Mouse (Mus musculus): ENCODE measurements around the gene Ctsh. TPM values are rescaled to one million over a fixed set of nuclear protein-coding genes. Genes with fewer than 3 reads are reported as not detected.
"Not testable (repeated sequence)": the region's sequence is repeated elsewhere in the genome, so short reads cannot be mapped to it uniquely, and the experiment has no call there.

The Ctsh gene
- total and polyA plus RNA-seq, 2 experiments, result 109 to 551 TPM

DNA sequence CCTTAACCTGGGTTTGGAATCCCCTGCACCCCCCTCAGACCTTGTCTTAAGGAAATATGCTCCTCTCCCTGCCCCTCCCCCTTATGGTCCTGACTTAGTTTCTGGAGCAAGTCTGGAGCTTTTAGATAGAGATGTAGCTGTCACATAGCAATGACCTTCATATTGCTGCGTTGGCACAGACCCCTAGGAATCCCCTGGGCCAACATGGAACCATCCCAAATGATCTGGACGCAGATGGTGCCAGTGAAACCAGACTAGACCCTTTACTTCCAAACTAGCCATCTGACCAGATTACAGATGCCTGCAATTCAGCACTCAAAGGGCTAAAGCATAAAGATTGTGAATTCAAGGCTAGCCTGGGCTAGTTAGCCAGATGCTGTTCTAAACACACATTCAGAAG, 2.8 kb downstream of the Ctsh start:
- Histone ChIP-seq H3K4me3 (ENCODE audit: insufficient read depth, low read depth, low read length) (no peak overlapping the region), H3K27ac (replicated peaks; ENCODE audit: insufficient read depth, low read depth, low read length) (no peak overlapping the region; the same call in 1 of the 2 replicates), H3K4me1 (ENCODE audit: control insufficient read depth, insufficient read depth, low read length) (peaks cover 4% of the 10 kb centered on the region), H3K36me3 (ENCODE audit: control insufficient read depth, insufficient read depth, low read length) (peaks cover 11% of the 10 kb centered on the region; the same call in 1 of the 2 replicates), H3K9ac (ENCODE audit: low read depth, low read length) (0 out of 2 replicates have a peak overlapping the region, but pooled peaks have one; percentile 15), H3K79me2 (ENCODE audit: control insufficient read depth, insufficient read depth, low read length) (peaks cover 15% of the 10 kb centered on the region), H3K27me3 (ENCODE audit: control insufficient read depth, insufficient read depth, low read length) (no peaks in the 10 kb centered on the region)
- no peak for TF ChIP-seq POLR2A (IDR thresholded peaks at IDR 0.05; ENCODE audit: extremely low read depth, insufficient read depth, low read length)
- no peak for TF ChIP-seq CTCF (IDR thresholded peaks at IDR 0.05; ENCODE audit: low read depth, low read length)
- WGBS, result 52% methylated on average over 2 of the region's 2 CpGs
- DNase-seq (ENCODE audit: extremely low read depth, low read depth, low spot score), result no peak

DNA sequence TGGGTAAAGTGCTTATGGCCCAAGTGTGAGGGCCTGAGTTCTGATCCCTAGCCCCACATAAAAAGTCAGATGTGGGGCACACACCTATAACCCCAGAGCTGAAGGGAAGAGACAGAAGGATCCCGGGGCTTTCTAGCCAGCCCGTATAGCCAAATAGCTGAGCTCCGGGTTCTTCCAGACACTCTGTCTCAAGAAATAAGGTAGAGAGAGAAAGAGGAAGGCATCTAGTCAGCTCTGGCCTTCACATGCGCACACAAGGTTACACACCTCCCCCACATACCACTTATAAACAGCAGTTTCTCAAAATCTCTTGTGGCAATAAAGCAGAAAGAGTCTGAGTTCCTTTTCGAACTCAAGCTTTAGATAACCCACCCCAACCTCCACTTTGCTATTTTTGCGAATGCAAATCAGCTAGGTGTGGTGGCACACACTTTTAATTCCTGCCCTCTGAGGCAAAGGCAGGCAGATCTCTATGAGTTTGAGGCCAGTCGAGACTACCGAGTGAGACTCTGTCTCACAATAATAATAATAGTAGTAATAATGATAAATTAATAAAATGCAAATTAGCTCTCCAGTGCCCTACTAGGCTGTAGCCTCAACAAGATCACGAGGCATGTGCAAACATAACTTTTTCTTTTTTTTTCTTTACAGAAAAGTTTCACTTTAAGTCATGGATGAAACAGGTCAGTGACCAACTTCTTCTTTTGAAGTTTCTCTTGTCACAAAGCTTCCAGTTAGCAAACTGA, 6.0 kb downstream of the Ctsh start:
- Histone ChIP-seq H3K4me1 (ENCODE audit: control insufficient read depth, insufficient read depth, low read length) (peaks cover 4% of the 10 kb centered on the region), H3K4me3 (ENCODE audit: insufficient read depth, low read depth, low read length) (no peak overlapping the region), H3K27ac (replicated peaks; ENCODE audit: insufficient read depth, low read depth, low read length) (peak overlapping the region; percentile 56; the same call in 1 of the 2 replicates), H3K79me2 (ENCODE audit: control insufficient read depth, insufficient read depth, low read length) (peaks cover 15% of the 10 kb centered on the region), H3K36me3 (ENCODE audit: control insufficient read depth, insufficient read depth, low read length) (peaks cover 38% of the 10 kb centered on the region), H3K9ac (ENCODE audit: low read depth, low read length) (no peak overlapping the region), H3K27me3 (ENCODE audit: control insufficient read depth, insufficient read depth, low read length) (no peaks in the 10 kb centered on the region)
- 74% methylated on average over 9 of the region's 9 CpGs for WGBS
- peak; percentile 32 for DNase-seq (ENCODE audit: extremely low read depth, low read depth, low spot score)
- TF ChIP-seq CTCF (IDR thresholded peaks at IDR 0.05; ENCODE audit: low read depth, low read length) (no peak), POLR2A (IDR thresholded peaks at IDR 0.05; ENCODE audit: extremely low read depth, insufficient read depth, low read length) (no peak)

DNA sequence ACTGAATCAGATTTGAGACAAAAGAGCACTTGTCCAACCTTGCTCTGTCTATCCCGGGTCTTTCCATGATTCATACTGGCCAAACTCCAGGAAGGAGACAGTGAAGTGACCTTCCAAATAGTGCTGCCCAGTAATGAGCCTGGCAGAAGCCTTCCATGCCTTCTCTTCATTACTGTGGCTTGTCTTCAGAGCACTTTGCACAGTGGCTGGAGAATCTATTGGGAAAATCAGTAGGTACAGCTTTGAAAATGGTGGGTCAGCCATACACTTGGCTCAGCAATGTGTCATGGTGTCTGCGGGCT, 6.6 kb downstream of the Ctsh start:
- no peak for DNase-seq (ENCODE audit: extremely low read depth, low read depth, low spot score)
- peaks cover 15% of the 10 kb centered on the region for H3K79me2 ChIP-seq (ENCODE audit: control insufficient read depth, insufficient read depth, low read length)
- peaks cover 4% of the 10 kb centered on the region for H3K4me1 ChIP-seq (ENCODE audit: control insufficient read depth, insufficient read depth, low read length)
- WGBS, result 52% methylated on average over 2 of the region's 2 CpGs
- TF ChIP-seq POLR2A (IDR thresholded peaks at IDR 0.05; ENCODE audit: extremely low read depth, insufficient read depth, low read length) (no peak), CTCF (IDR thresholded peaks at IDR 0.05; ENCODE audit: low read depth, low read length) (no peak)
- H3K4me3 ChIP-seq (ENCODE audit: insufficient read depth, low read depth, low read length), result no peak overlapping the region
- H3K27me3 ChIP-seq (ENCODE audit: control insufficient read depth, insufficient read depth, low read length), result no peaks in the 10 kb centered on the region
- H3K27ac ChIP-seq (replicated peaks; ENCODE audit: insufficient read depth, low read depth, low read length), result no peak overlapping the region
- no peak overlapping the region for H3K9ac ChIP-seq (ENCODE audit: low read depth, low read length)
- peaks cover 43% of the 10 kb centered on the region for H3K36me3 ChIP-seq (ENCODE audit: control insufficient read depth, insufficient read depth, low read length)

DNA sequence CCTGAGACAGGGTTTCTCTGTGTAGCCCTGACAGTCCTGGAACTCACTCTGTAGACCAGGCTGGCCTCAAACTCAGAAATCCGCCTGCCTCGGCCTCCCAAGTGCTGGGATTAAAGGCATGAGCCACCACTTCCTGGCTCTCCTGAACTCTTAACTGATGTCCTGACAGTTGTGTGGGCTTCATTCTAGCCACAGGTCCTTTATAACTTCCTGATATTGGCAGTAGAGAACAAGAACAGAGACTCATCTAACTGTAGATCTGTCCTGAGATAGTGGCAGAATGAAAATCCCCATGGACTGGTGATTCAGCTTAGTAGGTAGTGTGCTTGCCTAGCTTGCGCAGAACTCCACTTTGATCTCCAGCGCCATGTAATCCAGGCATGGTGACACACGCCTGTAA, 7.0 kb downstream of the Ctsh start:
- H3K4me3 ChIP-seq (ENCODE audit: insufficient read depth, low read depth, low read length); DNase-seq (ENCODE audit: extremely low read depth, low read depth, low spot score); H3K4me1 ChIP-seq (ENCODE audit: control insufficient read depth, insufficient read depth, low read length); H3K9ac ChIP-seq (ENCODE audit: low read depth, low read length); H3K27me3 ChIP-seq (ENCODE audit: control insufficient read depth, insufficient read depth, low read length); H3K27ac ChIP-seq (replicated peaks; ENCODE audit: insufficient read depth, low read depth, low read length): not testable (repeated sequence)
- H3K79me2 ChIP-seq (ENCODE audit: control insufficient read depth, insufficient read depth, low read length), result peaks cover 15% of the 10 kb centered on the region
- 91% methylated on average over 5 of the region's 5 CpGs for WGBS
- peaks cover 47% of the 10 kb centered on the region for H3K36me3 ChIP-seq (ENCODE audit: control insufficient read depth, insufficient read depth, low read length)

DNA sequence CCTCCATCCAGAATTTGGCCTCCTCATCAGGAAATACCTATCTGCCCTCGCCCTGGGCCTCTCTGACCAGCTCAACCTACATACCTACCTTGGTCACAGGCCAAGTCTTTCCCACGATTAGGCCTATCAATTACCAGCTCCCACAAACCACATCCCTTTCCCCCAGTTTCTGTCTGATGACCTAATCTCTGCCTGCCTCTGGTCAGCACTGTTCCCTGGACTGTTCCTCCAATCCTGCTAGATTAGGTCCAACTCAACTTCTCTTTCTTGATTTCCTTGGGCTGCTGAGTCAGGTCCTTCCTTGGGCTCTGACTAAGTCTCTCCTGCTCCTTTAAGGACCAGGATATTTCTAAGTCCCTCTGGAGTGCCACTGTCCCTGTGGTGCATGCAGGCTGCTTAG, 13.4 kb downstream of the Ctsh start:
- Histone ChIP-seq H3K27ac (replicated peaks; ENCODE audit: insufficient read depth, low read depth, low read length) (no peak overlapping the region), H3K79me2 (ENCODE audit: control insufficient read depth, insufficient read depth, low read length) (no peaks in the 10 kb centered on the region), H3K36me3 (ENCODE audit: control insufficient read depth, insufficient read depth, low read length) (peaks cover 58% of the 10 kb centered on the region), H3K4me3 (ENCODE audit: insufficient read depth, low read depth, low read length) (no peak overlapping the region), H3K9ac (ENCODE audit: low read depth, low read length) (no peak overlapping the region), H3K4me1 (ENCODE audit: control insufficient read depth, insufficient read depth, low read length) (no peaks in the 10 kb centered on the region), H3K27me3 (ENCODE audit: control insufficient read depth, insufficient read depth, low read length) (no peaks in the 10 kb centered on the region)
- no peak for TF ChIP-seq CTCF (IDR thresholded peaks at IDR 0.05; ENCODE audit: low read depth, low read length)
- TF ChIP-seq POLR2A (IDR thresholded peaks at IDR 0.05; ENCODE audit: extremely low read depth, insufficient read depth, low read length), result no peak
- WGBS, result 55% methylated on average over 2 of the region's 2 CpGs
- DNase-seq (ENCODE audit: extremely low read depth, low read depth, low spot score), result no peak

DNA sequence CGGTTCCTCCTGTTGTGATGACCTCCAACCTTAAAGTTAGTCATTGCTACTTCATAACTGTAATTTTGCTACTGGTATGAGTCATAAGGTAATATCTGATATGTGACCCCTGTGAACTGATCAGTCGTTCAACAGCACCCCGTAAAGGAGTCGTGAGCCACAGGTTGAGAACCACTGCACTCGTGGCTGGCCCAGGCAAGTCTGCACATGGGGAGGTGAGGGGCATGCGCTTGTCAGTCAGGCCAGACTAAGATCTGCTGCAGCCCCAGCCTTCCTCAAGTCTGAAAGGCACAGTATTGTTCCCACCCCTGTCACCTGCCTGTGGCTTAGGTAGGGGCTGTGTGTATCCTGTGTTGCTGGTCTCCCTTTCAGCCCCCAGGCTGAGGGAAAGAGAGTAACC, 14.8 kb downstream of the Ctsh start:
- H3K4me3 ChIP-seq (ENCODE audit: insufficient read depth, low read depth, low read length), result no peak overlapping the region
- H3K9ac ChIP-seq (ENCODE audit: low read depth, low read length), result no peak overlapping the region
- no peak overlapping the region for H3K27ac ChIP-seq (replicated peaks; ENCODE audit: insufficient read depth, low read depth, low read length)
- peaks cover 53% of the 10 kb centered on the region for H3K36me3 ChIP-seq (ENCODE audit: control insufficient read depth, insufficient read depth, low read length)
- WGBS, result 95% methylated on average over 6 of the region's 6 CpGs
- H3K4me1 ChIP-seq (ENCODE audit: control insufficient read depth, insufficient read depth, low read length), result no peaks in the 10 kb centered on the region
- H3K27me3 ChIP-seq (ENCODE audit: control insufficient read depth, insufficient read depth, low read length), result no peaks in the 10 kb centered on the region
- no peak for TF ChIP-seq CTCF (IDR thresholded peaks at IDR 0.05; ENCODE audit: low read depth, low read length)
- TF ChIP-seq POLR2A (IDR thresholded peaks at IDR 0.05; ENCODE audit: extremely low read depth, insufficient read depth, low read length), result no peak
- H3K79me2 ChIP-seq (ENCODE audit: control insufficient read depth, insufficient read depth, low read length), result no peaks in the 10 kb centered on the region
- DNase-seq (ENCODE audit: extremely low read depth, low read depth, low spot score), result no peak

Measured in liver, adult 2 months (tissue).